Mouse (Mus musculus) brain, embryonic 18.5 days (tissue): ENCODE measurements around the gene Rgs7.

Source experiments
- DNase-seq: peaks from one replicate; pipeline ENCODE4 v3.0.0-alpha.2; 2012; ENCODE audit warnings: low read depth, low spot score

Gene Rgs7

GRCm38 (mm10) chr1:175028716-175029204 lies 463.5 kb downstream of the Rgs7 start:
- DNase-seq: no peak

GRCm38 (mm10) chr1:175028267-175028666 lies 464.0 kb downstream of the Rgs7 start:
- DNase-seq: no peak

DNA sequence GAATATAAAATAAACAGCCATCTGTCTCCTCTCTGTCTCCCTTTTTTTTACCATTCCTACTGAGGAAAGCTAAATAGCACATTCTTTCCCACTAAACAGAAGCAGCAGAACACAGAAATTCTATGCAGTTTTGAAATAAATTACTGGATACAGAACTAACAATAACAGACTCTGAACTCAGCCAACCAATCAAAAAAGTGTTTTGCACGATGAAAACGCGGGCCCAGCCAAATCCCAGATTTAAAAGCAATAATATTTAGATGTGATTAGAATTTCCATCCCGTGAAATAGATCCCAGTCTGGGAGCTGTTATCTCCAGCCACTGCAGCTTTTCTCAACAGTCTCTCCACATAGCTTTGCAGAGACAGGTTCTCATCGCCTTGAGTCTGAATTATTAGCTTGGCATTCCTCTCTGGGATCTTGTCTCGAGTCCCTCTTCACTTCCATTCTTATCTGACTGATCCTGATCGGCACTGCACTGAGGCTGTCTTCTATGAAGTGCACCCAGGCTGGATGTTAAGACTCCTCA lies 466.5 kb downstream of the Rgs7 start:
- no peak for DNase-seq

DNA sequence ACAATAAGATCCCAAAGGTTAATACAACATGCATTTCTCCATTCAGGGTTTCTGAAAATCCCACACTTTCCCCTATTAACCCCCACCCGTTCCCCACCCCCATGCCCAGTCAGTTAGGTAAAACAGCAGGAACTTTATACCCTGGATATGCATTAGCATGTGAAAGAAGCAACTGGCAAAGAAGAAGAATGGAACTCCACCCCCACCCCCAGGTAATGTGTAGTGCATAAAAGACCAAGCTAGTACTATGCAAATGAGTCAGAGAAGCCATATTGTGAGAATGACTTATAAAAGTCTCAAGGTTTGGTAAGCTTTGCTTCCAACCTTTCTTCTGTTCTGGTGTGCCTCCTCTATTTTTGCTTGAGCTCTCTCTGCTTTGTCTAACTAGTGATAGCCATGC lies 468.2 kb downstream of the Rgs7 start:
- DNase-seq: no peak
